Mouse (Mus musculus) spleen, adult 12 weeks (tissue): Measurements from ENCODE around the gene Grk3.

Source experiments
- DNase-seq: peaks from one replicate; pipeline ENCODE4 v3.0.0; 2022; ENCODE audit warnings: low spot score

Gene Grk3

GRCm38 (mm10) chr5:113009183-113009820 is 6.3 kb downstream of the Grk3 start:
- DNase-seq = no peak

- DNase-seq = no peak
Measured at GRCm38 (mm10) chr5:113008496-113008895, 7.1 kb downstream of the Grk3 start.

- no peak for DNase-seq
Measured at GRCm38 (mm10) chr5:113006997-113007396, 8.6 kb downstream of the Grk3 start.

DNA sequence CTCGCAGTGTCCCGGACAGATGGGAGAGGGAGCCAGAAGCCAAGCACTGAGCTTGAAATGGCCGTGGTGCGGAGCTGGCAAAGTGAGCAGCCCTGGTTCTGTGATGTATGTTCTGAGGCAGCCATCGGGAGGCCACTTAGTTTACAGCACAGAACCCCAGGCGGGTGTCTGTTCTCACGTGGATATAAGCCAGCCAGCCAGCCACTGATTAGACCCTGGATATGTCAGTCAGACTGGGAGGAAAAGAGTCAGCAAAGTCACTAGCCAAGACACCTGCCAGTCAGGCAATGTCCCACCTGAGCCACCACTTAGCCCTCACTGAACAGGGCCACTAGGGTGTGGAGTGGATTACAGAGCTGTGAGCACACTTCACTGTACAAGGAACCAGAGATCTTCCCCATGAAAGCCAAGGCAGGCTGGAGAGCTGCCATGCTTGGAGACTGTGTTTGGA is 9.6 kb downstream of the Grk3 start:
- no peak for DNase-seq

DNA sequence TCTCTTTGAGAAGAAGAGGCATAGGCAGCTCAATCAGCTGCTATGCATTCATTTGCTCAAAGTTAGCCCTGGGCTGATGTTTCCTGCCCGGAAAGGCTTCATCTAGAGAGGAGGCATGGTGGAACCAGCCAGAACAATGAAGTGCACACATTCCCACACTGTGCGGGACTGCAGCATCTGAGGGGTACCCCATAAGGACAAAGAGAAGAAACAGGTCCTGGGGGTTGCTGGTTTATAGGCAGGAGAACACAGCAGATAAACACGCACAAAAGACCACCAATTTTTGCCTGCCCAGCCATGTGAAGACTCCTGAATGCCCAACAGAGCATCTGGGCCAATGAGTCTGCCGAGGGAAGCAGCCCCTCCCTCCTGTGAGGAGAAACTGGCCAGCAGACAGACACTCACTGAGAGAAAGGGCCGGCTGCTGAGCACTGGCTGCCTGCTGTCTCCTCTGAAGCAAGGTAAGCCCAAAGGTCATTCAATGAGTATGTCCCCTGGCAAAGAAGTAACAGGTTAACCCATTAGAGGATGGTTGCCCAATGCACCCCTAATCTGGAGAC is 12.7 kb downstream of the Grk3 start:
- no peak for DNase-seq

GRCm38 (mm10) chr5:112999227-112999626 is 16.4 kb downstream of the Grk3 start:
- no peak for DNase-seq

DNA sequence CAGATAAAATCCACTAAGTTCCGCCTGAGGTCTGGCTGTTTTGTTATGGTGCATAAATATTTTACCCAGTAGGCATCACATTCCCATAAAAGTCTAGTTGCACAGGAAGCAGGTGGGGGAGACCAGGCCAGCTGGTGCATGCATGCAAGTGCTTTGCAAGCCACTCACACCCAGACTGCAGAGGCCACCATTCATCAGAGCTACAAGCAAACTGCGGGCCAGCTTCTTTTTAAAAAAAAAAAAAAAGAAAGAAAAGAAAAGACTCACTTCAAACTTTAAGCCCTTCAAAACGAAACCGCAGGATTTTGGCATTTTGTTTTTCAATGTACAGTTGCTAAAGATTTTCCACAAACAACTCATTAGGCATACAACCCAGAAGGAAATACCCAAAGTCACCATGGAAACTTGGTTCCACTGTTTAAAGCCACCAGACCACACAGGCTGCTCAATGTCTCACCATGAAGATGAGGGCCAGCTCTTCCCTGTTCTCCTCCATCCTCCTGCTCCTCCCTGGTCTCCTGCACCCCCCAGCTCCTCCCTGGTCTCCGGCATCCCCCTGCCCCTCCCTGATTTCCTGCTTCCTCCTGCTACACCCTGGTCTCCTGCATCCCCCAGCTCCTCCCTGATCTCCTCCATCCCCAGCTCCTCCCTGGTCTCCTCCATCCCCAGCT is 17.9 kb downstream of the Grk3 start:
- no peak for DNase-seq

DNA sequence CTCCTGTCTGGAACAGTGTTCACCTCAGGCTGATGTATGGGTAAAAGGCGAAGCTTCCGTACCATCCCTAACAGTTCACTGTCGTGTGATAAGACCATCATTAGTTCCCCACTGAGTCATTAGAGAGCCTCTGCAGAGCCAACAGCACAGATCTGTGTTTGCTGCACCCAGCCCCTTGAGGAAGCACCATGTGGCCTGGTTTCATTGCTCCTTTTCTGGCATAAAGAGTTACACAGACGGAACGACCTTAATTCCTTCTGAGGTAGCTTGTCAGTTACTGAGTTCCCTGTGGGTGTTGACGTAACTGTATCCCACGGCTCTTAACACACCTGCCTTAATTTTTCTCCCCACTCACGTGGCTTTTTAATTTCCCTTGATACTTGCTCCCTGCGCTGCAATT is 24.3 kb downstream of the Grk3 start:
- no peak for DNase-seq

DNA sequence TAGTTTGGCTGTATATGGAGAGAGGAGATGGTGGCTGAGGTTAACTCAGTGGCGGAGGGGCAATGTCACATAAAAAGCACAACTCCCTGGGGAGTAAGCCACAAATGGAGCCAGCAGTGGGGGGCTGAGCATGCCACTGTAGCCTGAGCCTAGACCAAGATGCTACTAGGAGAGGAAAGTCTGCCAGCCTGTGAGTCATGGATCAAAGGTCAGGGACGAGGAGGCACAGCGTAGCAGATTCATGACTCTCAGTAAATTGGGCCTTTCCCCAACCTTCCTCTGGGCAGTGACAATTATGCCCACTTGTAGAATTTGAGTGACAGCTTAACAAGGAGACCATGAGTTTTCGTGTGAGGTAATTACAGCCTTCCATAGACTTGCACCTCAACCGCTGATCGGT is 33.7 kb downstream of the Grk3 start:
- DNase-seq = no peak

DNA sequence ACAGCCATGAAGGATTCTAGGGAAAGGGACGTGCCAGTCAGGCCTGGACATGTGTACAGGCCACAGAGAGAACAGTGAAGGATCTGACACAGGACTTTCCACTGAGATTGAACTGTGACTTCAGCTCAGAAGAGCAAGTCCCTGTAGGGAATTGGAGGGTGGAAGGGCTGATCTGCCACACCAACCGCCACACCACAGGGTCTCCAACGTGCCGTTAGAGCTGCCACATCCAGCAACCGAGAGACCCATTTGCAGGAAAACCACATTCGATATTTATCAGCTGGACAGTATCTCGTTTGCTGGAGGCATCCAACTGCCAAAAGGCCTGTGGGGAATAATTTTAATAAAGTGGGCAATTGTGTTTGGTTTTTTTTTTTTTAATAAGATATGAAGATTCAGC is 35.9 kb downstream of the Grk3 start:
- DNase-seq = no peak

DNA sequence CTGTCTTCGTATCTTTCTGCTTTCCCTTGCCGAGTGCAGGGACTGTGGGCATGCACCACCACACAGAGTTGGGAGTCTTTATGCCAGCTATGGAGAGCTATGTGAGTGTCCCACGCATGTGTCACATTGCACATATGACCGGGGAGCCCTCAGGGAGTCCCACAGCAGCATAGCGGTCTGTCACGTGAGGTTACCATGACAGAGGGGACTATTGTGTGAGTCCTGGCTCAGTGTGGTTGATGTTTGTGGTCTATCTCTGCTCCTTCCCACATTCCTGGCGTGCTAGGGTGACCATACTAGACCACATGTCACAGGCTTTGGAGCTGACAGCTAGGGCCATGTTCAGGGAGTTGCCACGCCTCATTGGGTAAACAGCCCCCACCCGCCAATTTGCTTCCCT is 36.4 kb downstream of the Grk3 start:
- no peak for DNase-seq

DNA sequence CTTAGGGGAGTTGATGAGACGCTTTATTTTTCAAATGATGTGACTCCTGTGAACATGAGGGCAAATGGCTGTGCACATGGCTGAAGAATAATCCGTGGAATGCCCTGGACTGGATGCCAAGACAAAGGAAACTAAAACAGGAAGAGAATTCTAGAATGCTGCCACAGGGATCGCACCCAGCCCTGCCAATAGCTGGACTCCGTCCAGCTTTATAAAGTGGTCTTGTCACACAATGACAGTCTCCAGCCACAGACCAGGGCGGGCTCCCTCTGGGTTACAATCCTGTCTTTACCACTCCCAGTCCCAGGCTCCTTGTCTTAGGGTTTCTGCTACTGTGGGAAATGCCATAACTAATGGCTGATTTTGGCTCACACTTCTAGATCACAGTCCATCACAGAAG is 38.5 kb downstream of the Grk3 start:
- DNase-seq = no peak

GRCm38 (mm10) chr5:112973596-112973995 is 42.0 kb downstream of the Grk3 start:
- no peak for DNase-seq

GRCm38 (mm10) chr5:112972297-112972696 is 43.3 kb downstream of the Grk3 start:
- peak; percentile 6 for DNase-seq

- DNase-seq = no peak
Measured at GRCm38 (mm10) chr5:112963495-112963894, 52.1 kb downstream of the Grk3 start.

DNA sequence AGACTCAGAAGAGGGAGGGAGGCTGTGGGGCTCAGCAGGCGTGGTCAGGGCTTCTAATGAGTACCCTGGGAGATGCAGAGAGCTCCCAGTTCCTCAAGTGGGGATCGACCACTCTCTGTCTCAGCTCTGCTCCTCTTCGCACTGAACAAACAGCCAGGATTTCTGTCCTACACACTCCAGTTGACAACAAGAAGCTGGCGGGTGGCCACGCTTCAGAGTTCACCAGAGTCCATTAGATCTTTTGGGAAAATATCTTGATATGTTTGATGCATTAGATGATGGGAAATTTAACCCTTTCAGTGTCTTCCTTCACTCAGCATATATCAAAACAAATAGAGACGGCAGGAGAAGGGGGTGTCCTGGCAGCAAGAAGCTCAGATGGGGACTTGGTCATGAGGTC is 53.4 kb downstream of the Grk3 start:
- DNase-seq = no peak

GRCm38 (mm10) chr5:112960911-112961310 is 54.7 kb downstream of the Grk3 start:
- no peak for DNase-seq

DNA sequence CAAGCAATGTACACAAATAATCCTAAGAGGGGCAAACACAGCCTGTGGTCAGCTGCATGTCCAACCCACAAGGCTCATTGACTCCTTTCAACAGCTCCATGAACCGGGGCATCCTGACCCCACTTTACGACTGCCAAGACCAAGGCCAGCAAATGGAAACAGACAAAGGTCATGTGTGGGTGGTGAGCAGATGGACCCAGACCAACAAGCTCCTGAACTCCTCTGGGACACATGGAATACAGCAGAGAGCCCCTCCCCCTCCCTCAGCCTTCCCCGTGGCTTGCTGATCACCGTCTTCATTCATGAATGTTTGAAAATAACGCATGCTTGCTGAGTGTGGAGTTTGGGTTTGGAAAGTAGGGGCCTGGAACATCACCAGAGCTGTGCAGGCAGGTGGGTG is 57.3 kb downstream of the Grk3 start:
- no peak for DNase-seq

DNA sequence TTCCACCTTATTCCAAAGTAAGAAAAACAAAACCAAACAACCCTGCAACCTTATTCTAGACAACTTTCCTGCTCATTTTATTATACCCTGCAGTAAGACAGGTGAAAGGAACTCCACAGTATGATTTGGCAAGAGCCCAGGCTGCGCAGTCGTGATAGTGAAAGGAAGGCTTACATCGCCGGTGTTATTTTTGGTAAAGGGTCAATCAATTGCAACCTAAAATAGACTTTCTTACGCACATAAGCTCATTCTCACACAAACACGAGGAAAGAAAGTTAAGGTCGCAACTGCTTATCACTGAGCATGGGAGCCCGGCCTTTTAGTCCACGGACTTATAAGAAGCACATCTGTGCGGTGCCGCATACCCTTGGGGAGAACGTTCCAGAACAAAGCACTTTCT is 58.8 kb downstream of the Grk3 start:
- DNase-seq = no peak

DNA sequence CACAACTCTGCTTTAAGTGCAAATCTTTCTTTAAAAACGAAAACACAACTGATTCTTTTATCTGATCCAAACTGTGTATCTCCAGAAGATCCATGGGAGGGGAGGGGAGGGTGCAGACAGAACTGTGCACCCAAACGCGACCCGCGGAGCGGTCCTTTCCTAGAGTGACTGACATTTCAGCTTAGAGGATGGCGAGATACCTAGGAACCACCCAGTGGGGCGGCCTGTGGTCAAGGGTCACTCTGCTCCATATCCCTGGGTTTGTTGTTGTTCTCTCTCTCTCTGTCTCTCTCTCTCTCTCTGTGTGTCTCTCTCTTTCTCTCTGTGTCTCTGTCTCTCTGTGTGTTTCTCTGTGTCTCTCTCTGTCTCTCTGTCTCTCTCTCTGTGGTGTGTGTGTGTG is 59.2 kb downstream of the Grk3 start:
- DNase-seq = no peak

DNA sequence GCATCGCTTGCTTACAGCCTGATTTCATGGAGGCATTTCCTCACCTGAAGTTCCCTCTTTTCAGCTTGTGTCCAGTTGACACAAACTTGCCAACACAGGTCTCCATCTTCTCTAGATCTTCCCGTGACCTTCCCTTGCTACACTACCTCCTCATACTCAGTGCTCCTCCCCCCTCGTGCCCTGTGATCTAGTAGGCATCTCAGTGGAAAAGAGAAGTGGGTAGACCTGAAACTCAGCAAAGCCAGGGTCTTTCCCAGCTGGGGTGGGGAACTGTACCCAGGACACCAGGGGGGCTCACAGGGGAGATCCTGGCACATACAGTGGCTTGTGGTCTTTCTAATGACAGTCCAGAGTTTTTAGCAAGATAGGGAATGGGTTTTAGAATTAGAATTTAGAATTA is 64.7 kb downstream of the Grk3 start:
- DNase-seq = no peak

- DNase-seq = no peak
Measured at GRCm38 (mm10) chr5:112945925-112946324, 69.7 kb downstream of the Grk3 start.

DNA sequence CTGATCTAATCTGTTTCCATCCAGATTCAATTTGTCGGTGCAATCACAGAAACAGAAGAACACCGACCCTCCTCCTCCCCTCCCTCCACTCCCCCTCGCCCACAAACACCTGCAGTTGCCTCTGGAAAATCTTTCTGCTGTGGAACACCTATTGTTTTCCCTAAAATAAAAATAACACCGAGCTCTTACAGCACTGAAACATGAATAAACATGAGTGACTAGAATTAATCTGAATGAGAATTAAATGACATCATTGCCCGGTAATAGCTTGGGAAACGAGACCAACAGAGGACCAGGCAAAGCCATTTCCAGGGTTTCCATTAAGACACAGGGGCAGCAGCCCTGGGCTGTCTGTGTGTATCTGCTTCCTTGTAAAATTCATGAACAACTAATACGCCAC is 73.3 kb downstream of the Grk3 start:
- no peak for DNase-seq

DNA sequence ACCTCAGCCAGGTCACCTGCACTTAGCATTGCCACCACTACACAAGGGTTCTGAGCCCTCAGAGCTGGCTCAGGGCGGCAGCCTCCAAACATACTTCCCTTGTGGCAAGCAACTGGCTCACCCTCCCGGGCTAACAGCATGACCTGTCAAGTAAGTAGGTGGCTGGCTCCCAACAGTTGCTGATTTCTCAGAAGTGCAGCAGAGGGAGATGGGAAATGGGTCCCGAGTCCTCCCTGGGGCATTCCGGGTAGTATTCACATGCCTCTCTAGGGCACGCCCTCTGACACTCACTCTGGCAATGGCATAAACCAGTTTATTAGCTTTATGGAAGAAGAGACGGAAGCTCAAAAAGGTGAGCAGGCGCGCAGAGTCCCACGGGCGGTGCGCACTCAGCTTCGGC is 74.6 kb downstream of the Grk3 start:
- no peak for DNase-seq
